Mouse (Mus musculus) megakaryocyte, adult 5-6 weeks (primary cell): Measurements from ENCODE around the gene Sgo2a. TPM values are rescaled to one million over a fixed set of nuclear protein-coding genes. Genes with fewer than 3 reads are reported as not detected.
A peak's percentile ranks its signal among the peaks of the same experiment; 100 is the strongest.
"Not testable (repeated sequence)": the region's sequence is repeated elsewhere in the genome, so short reads cannot be mapped to it uniquely, and the experiment has no call there.

Source experiments
- ATAC-seq: 2 replicates; pipeline ENCODE4 v1.8.0; 2016; ENCODE audit warnings: mild to moderate bottlenecking, inconsistent platforms; ENCODE audit not compliant: poor library complexity, severe bottlenecking
- total RNA-seq, 2 experiments: library from RNA; stranded (forward) in 1 of 2; stranded (reverse) in 1 of 2; fragments of 153-499, 151-499 nt in 1 of 2; fragments of 221-1000, 200-1000 nt in 1 of 2; gene quantifications; 2 replicates each; pipeline versions ENCODE4 v1.2.3 to v1.2.4; 2015 to 2017

Gene Sgo2a
- total RNA-seq, 2 experiments from 2014 or later = 40.6 to 43.0 TPM

DNA sequence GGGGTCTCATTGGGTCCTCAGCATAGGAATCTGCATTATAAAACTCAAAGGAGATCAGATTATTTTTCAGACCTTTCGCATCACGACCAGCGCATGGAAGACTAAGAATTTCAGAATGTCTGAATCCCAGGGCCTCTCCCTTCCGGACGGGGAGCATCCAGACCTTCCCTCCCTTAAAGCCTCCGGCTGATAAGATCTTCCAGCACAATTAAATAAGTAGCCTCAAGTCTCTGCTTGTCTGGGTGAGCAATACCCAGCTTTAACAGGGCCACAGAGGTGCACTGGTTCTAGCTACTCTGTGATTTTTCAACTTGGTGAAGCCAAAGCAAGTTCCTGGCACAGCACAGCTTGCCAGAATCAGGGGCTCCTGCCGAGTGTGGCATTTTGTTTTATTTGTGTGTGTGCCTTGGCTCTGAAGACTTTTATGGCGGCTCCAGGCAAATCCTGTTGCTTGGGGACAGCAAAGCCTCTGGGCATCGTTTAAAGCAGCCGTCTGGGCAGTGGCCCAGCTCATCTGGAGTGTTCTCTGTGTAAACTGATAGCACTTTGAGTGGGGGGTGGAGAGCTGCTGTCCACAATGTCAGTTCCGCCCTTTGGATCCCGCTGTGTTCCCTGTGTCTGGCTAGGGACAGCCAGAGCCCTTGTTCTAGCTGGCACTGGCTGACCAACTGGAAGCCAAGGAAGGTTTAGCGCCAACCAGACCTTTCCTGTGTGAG is 34.5 kb downstream of the Sgo2a start:
- no peak for ATAC-seq

DNA sequence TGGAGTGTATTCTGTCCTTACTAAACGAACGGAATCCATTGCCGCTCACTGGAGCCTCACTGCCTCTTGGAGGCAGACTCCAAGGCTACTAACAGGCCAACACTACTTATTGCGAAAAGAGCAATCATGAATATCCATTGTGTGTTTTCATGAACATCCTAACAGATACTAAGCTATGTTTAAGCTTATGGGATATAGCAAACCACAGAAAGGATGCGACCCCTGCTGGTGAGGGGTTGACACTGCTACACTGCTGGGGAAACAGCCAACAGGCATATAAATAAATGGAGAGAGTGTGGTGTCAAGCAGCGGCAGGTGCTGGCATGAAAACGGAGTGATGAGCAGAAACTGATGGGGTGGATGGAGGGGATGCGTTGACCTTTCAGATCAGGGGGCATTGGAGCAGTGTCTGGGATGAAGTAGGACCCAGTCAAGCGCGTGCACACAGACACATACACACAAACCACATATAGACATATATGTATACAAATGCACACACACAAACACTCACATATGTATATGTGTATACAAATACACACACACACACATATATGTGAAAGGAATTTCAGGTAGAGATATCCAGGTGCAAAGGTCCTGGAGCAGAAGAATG is 35.5 kb downstream of the Sgo2a start:
- peak; percentile 76 for ATAC-seq

DNA sequence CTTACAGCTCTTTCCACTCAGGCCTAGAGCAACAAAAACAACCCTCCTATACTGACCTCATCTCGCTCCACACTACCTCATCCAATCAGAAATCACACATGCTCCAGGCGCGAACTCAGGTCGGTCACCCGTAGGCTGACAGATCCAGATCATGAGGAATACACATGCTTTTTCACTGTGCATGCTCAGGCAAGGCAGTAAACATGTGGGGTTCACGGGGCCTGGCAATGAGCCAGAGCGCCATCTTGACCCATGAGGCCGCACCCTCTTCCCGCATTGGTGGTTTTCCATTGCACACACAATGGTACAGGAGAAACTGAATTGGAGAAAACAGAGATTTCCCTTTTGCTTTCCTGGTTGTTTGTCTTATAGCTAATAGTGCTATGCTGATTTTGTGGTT is 41.5 kb downstream of the Sgo2a start:
- not testable (repeated sequence) for ATAC-seq

DNA sequence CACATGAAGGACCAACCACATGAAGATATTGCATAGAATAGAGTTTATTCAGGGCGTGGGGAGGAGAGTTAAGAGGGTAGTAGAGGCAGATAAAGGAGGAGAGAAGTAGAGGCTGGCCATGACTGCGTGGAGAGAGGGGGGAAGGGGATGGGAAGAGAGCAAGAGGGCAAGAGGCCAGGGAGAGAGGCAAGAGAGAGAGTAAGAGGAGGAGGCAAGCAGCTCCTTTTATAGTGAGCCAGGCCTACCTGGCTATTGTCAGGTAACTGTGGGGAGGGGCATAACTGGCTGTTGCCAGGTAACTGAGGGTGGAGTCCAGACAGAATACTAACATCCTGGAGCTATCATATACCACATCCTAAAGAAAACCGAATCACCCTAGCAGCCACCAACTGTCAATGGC is 49.3 kb downstream of the Sgo2a start:
- no peak for ATAC-seq

DNA sequence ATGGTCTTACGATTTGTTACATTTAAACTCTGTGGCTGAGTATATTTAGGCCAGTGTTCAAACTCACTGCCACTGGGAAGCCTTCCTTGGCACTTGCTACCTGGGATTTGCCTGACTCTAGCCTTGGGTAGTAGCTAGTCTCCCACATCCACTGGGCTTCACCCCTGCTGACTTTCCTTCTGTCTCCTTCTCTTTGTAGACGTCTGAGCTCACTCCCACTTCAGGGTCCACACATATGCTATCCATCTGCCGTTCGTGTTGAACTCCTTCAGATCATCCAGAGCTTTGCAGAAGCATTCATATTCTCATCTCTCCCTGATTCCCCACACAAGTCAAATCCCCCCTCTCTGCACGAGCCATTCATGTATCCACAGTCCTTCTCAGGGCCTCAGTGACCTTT is 49.8 kb downstream of the Sgo2a start:
- ATAC-seq = no peak

DNA sequence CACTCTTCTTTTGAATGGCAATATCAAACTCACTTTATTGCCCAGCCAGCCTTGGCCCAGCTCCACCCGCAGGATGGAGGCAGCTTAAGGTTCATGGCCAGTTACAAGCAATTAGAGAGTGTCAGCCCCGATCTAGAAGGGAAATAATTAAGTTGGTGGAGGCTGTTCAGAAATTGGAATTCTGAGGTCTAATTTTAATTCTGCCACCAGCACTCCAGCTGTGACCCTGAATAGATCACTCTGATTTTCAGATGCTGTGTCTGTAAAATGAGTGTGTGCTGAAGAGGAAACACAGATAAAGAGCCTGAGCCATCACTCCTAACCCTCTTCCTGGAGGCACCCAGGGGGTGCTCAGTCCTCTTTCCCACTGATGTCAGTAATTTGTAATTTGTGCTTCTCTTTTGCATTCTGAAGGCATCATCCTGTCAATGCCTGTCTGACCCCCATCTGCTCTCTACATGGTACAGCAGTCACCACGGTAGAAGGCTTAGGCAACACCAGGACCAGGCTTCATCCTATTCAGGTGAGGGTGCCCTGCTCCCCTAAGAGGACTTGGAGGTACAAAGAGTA is 51.0 kb downstream of the Sgo2a start:
- ATAC-seq = no peak

DNA sequence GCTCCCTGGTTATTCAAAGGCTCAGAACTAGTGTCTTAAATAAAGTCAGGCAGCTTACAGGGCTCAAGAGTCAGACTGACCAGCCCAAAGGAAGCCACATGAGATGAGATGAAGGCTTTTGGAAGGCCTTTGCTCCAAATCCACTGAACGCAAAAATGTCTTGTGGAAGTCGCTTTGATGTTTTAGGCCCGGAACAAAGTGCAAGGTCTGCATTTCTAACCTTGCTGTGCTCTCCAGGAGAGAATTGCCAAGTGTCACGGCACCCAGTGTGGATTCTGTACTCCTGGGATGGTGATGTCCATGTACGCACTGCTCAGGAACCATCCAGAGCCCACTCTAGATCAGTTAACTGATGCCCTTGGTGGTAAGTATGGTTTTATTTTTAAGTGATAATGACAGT is 53.4 kb downstream of the Sgo2a start:
- no peak for ATAC-seq

DNA sequence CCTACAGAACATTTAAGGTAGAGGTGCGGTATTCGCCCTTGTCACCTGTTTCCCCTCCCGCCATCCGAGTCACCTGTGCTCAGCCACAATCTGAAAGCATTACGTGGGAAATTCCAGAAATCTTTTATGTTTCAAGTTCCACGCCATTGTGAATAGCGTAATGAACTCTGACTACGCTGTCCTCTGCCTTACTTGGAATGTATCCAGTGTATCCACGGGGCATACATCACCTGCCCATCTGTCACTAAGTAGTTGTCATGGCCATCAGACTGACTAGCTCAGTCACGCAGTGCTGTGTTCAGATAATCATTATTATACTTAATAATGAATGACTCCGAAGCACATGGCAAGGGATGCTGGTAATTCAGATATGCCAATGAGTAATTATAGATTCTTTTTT is 59.8 kb downstream of the Sgo2a start:
- no peak for ATAC-seq

DNA sequence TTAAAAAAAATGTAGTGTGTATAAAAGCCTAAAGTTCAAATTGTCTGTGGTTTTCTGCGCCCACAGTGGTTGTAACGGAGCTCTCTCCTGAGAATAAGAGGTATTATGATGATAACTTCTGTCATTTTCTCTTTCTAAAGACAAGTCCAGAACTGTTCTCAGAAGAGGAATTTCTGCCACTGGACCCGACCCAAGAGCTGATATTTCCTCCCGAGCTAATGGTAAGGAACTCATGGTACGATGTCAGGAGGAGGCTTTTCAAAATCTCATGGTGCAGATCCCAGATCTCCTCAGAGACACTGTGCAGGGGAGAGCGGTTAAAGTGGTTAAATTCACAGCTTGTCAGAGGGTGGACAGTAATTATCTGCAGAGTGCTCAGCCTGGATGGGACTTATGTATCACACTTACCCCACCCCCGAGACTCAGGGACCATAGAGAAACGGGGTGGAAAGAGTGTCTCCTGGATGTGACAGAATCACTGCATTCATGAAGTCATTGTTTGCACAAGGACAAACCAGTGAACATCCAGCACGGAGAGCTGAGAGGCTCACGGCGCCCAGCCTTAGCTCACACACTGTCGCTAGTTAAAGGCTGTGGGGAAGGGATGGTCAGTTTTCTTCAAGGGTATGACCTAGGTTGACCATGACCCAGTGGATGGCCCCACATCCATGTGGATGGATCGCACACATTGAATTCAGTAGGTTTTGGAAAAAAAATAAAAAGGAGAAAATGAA is 60.5 kb downstream of the Sgo2a start:
- ATAC-seq = no peak

DNA sequence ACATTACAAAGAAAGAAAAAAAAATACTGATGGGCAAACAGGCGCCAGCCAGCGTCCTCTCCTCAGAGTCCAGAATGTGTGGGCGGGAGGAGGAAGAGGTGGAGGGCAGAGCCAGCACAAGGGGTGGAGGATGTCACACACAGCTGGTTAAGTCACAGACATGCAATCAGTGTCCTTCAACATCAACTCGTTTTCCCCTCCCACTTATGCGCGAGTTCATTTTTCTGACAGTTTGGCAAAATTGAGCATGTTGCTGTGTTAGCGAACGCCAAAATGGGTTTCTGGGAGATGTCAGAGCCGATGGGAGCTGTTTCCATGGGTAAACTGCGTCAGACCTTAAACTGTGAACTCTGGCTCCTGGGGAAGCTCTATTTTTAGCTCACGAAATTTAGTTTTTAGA is 61.2 kb downstream of the Sgo2a start:
- ATAC-seq = no peak

DNA sequence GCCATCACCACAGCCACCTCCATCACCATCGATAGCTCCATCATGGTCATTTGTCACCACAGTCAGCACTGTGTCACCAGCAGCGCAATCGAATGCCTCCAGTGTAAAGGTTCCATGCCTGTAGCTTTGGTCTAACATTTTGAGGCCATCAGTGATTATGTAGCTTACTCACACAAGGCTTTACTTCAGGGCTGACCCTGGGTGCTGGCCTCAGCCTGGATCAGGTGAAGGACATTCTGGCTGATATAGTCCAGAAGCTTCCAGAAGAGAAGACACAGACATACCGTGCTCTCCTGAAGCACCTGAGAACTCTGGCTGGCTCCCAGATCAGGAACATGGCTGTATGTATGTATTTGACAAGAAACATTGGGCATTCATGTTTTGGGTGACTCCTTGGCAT is 63.1 kb downstream of the Sgo2a start:
- ATAC-seq = no peak

DNA sequence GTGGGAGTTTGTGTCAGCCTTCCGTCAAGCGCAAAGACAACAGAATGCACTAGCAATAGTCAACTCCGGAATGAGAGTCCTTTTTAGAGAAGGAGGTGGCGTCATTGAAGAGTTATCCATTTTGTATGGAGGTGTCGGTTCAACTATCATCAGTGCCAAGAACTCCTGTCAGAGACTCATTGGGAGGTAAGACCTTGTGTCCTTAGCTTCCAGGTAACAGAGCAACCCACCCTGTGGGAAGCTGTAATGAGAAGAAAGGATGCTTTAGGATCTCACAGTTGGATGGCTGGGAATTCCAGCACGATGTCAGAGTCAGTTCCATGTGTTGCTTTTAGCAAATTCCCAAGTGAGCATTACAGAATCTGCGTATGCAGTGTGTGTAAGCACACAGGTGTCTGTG is 66.4 kb downstream of the Sgo2a start:
- ATAC-seq = no peak

DNA sequence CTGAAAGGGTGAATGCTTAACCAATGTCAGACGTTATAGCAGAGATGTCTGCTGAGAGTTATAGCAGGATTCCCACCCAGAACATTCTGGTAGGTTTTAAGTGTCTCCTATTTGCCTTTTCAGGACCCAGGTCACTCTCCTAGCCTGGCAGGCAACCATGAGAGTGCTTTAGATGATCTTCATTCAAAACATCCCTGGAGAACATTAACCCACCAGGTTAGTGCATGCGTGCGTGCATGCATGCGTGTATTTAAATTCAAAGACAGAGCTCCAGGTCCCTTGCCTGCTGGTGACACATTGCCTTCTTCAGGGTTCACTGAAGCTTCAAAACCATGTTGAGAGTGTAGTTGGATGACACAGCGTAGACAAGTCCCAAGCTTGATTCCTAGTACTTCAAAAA is 69.4 kb downstream of the Sgo2a start:
- no peak for ATAC-seq

DNA sequence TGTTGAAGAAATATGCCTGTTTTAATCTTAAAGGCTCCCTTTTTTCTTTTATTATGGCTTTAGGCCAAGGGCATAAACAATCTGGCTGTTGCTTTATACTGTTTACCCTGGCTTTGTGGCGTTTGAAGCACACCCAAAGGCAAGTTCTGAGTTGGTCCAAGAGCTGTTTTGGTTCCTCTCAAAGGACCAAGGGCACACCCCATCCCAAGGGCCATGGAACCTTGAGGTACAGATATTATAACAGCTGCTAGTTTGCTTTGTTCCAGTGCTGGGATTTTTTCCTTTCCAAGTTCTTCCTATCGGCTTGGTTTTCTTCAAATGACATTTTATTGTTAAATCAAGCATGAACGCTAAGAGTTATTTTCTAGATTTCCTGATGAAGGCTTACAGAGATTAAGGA is 69.8 kb downstream of the Sgo2a start:
- ATAC-seq = no peak

DNA sequence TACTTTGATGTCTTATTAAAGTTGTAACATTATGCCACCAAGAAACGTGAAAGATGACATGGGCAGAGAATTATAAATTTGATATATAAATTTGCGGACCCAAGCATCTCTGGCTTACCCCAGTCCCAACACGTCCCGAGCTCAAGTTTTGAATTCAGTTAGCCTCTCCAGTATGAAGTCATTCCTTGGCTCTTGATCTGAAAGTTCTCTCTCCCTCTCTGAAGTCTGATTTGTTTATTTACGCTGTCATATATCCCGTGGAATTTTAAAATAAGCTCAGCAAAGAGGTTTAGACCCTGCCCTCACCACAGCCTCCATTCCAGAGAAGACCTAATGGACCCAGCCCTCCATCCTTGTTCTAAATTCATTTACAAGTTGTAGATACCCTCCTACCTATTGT is 73.4 kb downstream of the Sgo2a start:
- ATAC-seq = no peak

DNA sequence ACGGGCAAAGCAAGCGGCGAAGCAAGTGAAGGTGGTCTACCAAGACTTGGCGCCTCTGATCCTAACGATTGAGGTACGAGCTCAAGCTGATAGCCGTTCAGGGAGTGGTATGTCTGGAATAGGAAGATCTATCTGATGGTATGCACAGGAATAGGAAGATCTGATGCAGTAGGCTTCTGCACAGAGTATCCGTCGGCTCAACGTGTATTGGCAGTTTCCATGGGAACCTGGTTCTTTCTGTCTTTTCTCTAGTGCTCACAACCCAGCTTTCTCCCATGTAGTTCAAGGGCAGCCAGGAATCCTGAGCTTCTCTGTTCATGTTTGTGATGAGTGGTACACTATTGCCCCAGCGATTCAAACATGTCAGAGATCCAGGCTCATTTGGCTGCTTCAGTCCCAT is 74.3 kb downstream of the Sgo2a start:
- ATAC-seq = no peak

DNA sequence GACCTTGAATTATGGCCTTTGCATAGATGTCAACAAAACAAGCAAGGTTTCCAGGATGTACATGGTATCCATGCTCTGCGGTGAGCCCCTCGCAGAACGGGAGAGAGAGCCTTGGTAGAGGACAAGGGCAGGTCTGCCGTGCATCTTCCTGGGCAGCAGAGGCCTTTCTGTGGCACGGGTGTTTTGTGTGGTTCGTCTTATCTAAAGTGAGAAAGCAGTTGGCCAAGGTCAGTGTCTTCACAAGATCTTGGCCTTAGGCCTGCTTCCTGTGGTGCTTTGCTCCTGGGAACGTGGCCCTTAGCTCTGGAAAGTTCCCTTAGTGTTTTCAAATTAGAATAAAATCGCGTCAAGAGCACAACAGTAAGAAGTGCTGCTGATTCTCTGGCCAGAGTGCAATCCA is 75.2 kb downstream of the Sgo2a start:
- ATAC-seq = no peak

DNA sequence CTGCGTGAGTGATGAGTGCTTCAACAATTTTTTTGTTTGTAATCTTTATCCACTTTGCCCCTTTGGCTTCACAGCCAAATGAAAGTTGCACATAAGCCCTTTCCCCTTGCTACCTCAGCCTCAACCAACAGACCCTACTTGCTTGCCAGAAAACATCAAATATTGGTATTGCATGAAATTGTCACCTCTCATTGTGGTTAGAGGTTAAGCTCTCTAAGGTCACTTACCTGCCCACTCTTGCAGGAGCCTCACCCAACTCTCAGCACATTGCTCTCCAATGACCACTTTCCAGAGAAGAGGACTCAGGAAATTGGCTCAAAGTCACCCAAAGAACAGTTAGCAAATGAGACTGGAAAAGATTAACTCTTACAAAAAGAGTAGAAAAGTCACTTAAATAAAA is 75.7 kb downstream of the Sgo2a start:
- ATAC-seq = no peak

DNA sequence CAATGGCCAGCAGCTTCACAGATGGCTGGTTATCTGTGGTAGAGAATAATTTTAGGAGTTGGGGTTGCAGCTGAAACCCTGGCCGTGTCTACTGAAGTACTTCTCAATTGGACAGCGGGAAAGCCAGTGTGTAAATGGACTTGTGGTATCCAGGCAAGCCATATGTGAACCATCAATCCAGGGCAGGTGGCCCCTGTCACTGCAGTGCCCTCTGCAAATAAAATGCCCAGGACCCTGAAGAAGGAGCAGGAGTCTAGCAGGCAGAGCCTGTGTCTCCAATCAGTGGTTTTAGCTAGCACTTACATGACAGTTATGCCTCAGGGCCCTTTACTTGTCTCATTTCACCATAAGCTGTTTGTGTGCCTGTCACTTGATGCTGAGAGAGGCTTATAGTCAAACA is 76.6 kb downstream of the Sgo2a start:
- no peak for ATAC-seq

DNA sequence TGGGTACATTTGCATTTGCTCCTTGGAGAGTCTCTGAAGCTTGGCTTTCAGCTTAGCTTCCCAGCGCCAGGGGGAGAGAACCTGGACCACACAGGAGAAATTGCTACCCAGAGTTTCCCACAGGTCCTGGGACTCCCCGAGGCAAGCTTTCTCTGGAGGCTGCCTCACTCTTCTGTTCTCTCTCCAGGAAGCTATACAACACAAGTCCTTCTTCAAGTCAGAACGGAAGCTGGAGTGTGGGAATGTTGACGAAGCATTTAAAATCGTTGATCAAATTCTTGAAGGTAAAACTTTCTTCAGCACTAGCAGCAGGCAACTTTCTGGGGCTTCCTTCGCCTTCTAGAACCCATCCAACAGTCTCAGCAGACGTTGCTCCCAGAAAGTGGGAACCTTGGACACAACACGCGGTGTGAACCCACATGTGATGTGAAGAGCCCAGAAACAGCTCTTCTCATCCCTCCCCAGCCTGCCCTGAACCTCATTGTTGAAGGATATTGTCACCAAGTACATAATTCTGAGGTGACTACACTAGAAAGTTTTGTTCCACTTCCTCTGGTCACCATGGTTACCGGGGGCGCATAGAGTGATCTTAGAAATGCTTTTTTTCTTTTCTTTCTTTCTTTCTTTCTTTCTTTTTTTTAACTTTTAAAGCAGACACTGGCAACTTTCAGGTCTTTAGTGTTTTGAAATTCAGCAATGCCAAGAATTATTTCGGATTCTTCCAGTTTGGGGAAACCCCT is 77.4 kb downstream of the Sgo2a start:
- no peak for ATAC-seq

DNA sequence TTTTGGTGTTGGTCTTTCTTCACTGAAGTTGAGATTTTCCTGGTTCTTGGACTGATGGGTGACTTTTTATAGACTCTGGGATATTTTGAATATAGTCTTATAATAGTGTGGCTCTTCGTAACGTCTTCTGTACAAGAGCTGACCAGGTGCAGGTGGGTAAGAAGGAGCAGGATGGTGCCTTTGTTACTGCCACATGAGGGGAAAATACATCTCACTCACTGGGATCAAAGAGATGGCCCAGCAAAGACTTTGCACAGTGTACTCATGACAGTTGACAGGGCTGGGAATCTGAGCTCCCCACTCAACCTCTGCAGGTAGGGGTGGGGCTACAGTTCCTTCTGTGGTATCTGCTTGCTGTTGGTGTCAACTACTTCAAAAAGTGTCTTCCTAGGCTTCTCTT is 78.5 kb downstream of the Sgo2a start:
- no peak for ATAC-seq
